Mouse (Mus musculus): ENCODE results near the gene Tdrd9. TPM values are rescaled to one million over a fixed set of nuclear protein-coding genes. Genes with fewer than 3 reads are reported as not detected.

Gene Tdrd9
- polyA plus RNA-seq, 1 experiment from 2014 or later = 0.48 TPM

DNA sequence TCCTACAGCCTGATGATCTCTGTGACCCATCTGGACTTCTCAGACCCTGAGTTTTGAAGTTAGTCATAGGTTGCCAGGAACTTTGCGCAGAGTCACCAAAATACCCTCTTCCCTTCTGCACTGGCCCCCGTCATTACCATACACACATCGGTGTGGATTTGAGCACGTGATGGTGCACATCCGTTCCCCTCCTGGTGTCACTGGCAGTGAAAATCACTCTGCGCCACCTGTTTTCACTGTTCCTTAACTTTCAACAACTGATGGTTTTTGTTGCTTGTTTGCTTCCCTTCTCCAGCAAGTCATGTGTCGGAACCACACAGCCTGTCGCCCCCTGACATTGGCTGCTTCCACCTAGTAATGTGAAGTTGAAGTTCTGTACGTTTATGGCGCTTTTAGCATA is 1.1 kb downstream of the Tdrd9 start:
- ATAC-seq (ENCODE audit: low FRiP score) = no peak
- Histone ChIP-seq H3K9me3 (no peaks in the 10 kb centered on the region), H3K4me2 (no peak overlapping the region), H3K36me3 (no peaks in the 10 kb centered on the region), H3K27ac (no peak overlapping the region), H3K4me1 (replicated peaks) (peaks cover 13% of the 10 kb centered on the region), H3K27me3 (no peaks in the 10 kb centered on the region), H3K4me3 (no peak overlapping the region), H3K9ac (no peak overlapping the region)
- WGBS = 92% methylated on average over 10 of the region's 10 CpGs

- ATAC-seq (ENCODE audit: low FRiP score) = no peak
- Histone ChIP-seq H3K36me3 (no peaks in the 10 kb centered on the region), H3K9ac (no peak overlapping the region), H3K27me3 (no peaks in the 10 kb centered on the region), H3K4me1 (replicated peaks) (peaks cover 13% of the 10 kb centered on the region), H3K27ac (no peak overlapping the region), H3K4me2 (no peak overlapping the region), H3K4me3 (no peak overlapping the region), H3K9me3 (no peaks in the 10 kb centered on the region)
- WGBS = 87% methylated on average over 6 of the region's 6 CpGs
These were observed 3.2 kb downstream of the Tdrd9 start for GRCm38 (mm10) chr12:111974578-111974977.

DNA sequence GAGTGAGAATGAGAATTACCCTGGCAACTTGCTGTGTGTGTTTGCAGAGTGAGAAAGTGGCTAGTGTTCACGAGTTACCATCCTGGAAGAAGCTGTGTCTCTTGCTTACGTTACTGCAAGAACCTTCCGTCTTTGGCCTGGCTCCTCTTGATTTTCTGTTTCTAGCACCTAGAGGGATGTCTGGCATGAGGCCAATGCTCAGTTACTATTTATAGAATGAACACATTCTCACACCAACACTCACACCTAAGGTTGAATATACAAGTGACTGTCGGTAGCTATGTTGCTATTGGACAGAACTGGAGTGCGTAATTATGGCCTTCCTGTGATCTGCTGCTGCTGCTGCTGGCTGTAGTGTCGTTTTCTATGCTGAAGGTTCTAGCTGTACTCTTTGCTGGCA is 5.8 kb downstream of the Tdrd9 start:
- H3K27me3 ChIP-seq = no peaks in the 10 kb centered on the region
- no peaks in the 10 kb centered on the region for H3K36me3 ChIP-seq
- no peak for ATAC-seq (ENCODE audit: low FRiP score)
- H3K27ac ChIP-seq = no peak overlapping the region
- no peaks in the 10 kb centered on the region for H3K9me3 ChIP-seq
- H3K4me2 ChIP-seq = no peak overlapping the region
- H3K4me3 ChIP-seq = no peak overlapping the region
- 57% methylated on average over 6 of the region's 6 CpGs for WGBS
- no peak overlapping the region for H3K9ac ChIP-seq
- H3K4me1 ChIP-seq (replicated peaks) = peaks cover 13% of the 10 kb centered on the region

- Histone ChIP-seq H3K36me3 (no peaks in the 10 kb centered on the region), H3K4me1 (replicated peaks) (peaks cover 13% of the 10 kb centered on the region), H3K4me2 (no peak overlapping the region), H3K4me3 (no peak overlapping the region), H3K9me3 (no peaks in the 10 kb centered on the region), H3K27ac (no peak overlapping the region), H3K9ac (no peak overlapping the region), H3K27me3 (no peaks in the 10 kb centered on the region)
- no peak for ATAC-seq (ENCODE audit: low FRiP score)
- 76% methylated on average over 6 of the region's 6 CpGs for WGBS
These were observed 6.9 kb downstream of the Tdrd9 start for GRCm38 (mm10) chr12:111978274-111978673.

DNA sequence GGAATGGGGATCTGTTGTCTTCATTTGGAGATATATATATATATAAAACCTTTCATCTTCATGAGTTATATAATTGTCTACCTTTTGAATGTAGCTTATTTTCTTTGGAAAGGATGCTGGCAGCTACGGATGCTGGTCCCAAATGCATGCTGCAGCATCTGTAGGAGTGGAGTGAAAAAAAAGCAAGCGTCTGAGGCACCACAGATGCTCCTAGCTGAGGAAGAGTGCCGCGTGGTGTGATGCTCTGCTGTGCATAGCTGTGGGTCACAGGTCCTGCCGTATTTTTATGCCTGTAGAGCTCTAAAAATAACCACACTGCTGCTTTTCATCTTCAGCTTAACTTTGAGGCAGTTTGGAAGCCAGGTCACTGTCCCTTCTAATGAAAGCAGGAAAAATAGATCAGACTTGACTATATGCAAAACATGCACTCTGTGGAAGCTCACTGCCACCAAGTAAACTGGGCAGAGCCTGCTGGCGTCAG is 9.6 kb downstream of the Tdrd9 start, which contains the start of gene Rd3l:
TSS of gene Rd3l (minus strand) at position 431 of the 481 bp plus-strand sequence.
- Histone ChIP-seq H3K4me3 (no peak within 1 kb of the TSS), H3K9ac (no peak within 1 kb of the TSS), H3K27me3 (no peaks in the 10 kb centered on the region), H3K27ac (no peak within 1 kb of the TSS), H3K4me1 (replicated peaks) (peaks cover 13% of the 10 kb centered on the region), H3K36me3 (no peaks in the 10 kb centered on the region), H3K4me2 (no peak within 1 kb of the TSS), H3K9me3 (no peaks in the 10 kb centered on the region)
- 72% methylated on average over 6 of the region's 6 CpGs for WGBS
- ATAC-seq (ENCODE audit: low FRiP score) = no peak

- H3K4me1 ChIP-seq (replicated peaks) = peaks cover 7% of the 10 kb centered on the region
- no peaks in the 10 kb centered on the region for H3K27me3 ChIP-seq
- no peak overlapping the region for H3K4me2 ChIP-seq
- no peak for ATAC-seq (ENCODE audit: low FRiP score)
- no peaks in the 10 kb centered on the region for H3K9me3 ChIP-seq
- no peak overlapping the region for H3K9ac ChIP-seq
- H3K27ac ChIP-seq = no peak overlapping the region
- H3K36me3 ChIP-seq = no peaks in the 10 kb centered on the region
- 74% methylated on average over 8 of the region's 8 CpGs for WGBS
- no peak overlapping the region for H3K4me3 ChIP-seq
These were observed 10.5 kb downstream of the Tdrd9 start for GRCm38 (mm10) chr12:111981831-111982230.

DNA sequence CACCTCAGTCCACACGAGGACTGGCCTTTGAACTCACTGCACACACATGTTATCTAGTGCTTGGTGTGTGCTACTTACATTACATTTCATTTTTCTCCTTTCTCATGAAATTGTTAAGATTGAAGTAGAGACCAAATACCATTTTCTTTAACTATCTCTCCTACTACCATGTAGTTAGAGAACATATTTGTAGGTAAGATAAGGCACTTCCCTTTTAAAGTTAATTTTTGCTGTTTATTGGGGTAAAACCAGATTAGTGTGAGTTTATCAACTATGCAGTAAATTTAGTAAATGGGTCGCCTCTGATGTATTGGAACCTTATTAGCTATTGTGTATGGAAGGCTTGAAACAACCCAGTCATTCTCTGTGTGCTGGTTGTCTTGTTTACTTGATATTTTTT is 11.8 kb downstream of the Tdrd9 start:
- 81% methylated on average over 2 of the region's 2 CpGs for WGBS
- Histone ChIP-seq H3K27me3 (no peaks in the 10 kb centered on the region), H3K4me3 (no peak overlapping the region), H3K36me3 (no peaks in the 10 kb centered on the region), H3K27ac (no peak overlapping the region), H3K9me3 (no peaks in the 10 kb centered on the region), H3K4me1 (replicated peaks) (no peaks in the 10 kb centered on the region), H3K9ac (no peak overlapping the region), H3K4me2 (no peak overlapping the region)
- ATAC-seq (ENCODE audit: low FRiP score) = no peak

DNA sequence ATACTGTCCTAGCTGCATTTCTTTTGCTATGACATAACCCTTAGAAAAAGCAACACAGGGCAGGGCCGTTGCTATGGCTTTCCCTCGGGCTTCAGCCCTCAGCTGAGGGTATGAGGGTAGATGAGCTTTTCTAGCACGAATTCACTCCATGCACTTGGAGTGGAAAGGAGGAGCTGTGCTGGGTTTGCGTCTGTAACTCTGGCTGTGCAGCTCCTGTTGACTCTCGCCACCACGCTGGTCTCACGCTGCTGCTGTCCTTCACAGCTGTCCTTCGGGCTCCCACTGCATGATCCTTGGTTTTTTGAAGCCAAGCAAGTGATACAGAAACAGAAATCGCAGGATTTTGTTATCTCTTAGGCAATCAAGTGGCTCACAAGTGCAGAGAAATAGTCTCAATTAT is 15.4 kb downstream of the Tdrd9 start:
- no peak overlapping the region for H3K4me2 ChIP-seq
- no peak overlapping the region for H3K4me3 ChIP-seq
- no peaks in the 10 kb centered on the region for H3K36me3 ChIP-seq
- ATAC-seq (ENCODE audit: low FRiP score) = no peak
- no peaks in the 10 kb centered on the region for H3K9me3 ChIP-seq
- WGBS = 56% methylated on average over 9 of the region's 9 CpGs
- no peak overlapping the region for H3K27ac ChIP-seq
- H3K4me1 ChIP-seq (replicated peaks) = no peaks in the 10 kb centered on the region
- H3K9ac ChIP-seq = no peak overlapping the region
- no peaks in the 10 kb centered on the region for H3K27me3 ChIP-seq

GRCm38 (mm10) chr12:111992626-111993025 is 21.3 kb downstream of the Tdrd9 start:
- Histone ChIP-seq H3K9ac (no peak overlapping the region), H3K9me3 (no peaks in the 10 kb centered on the region), H3K27ac (no peak overlapping the region), H3K4me3 (no peak overlapping the region), H3K4me1 (replicated peaks) (no peaks in the 10 kb centered on the region), H3K36me3 (no peaks in the 10 kb centered on the region), H3K27me3 (no peaks in the 10 kb centered on the region), H3K4me2 (no peak overlapping the region)
- no peak for ATAC-seq (ENCODE audit: low FRiP score)
- 90% methylated on average over 5 of the region's 5 CpGs for WGBS

DNA sequence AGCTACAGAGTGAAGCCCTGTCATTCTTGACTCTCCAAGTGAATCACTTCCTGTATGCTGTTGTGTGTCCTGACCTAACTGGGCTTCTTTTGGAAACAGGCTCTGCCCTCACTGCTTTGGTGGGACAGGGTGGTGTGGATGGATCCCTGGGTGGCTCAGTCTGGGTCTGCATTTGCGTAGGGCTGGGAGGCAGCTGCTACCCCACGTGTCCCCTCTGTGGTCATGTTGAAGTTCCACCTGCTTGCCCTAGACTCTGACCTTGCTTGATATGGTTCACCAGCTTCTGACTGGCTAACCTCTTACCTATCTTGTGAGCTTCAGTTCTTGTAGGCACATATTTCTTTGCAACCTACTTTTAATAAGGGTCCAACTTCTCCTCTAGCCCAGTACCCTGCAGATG is 23.8 kb downstream of the Tdrd9 start:
- Histone ChIP-seq H3K9ac (no peak overlapping the region), H3K4me2 (no peak overlapping the region), H3K27ac (no peak overlapping the region), H3K4me3 (no peak overlapping the region), H3K27me3 (no peaks in the 10 kb centered on the region), H3K36me3 (no peaks in the 10 kb centered on the region), H3K9me3 (no peaks in the 10 kb centered on the region), H3K4me1 (replicated peaks) (no peaks in the 10 kb centered on the region)
- 98% methylated on average over 2 of the region's 2 CpGs for WGBS
- ATAC-seq (ENCODE audit: low FRiP score) = no peak

DNA sequence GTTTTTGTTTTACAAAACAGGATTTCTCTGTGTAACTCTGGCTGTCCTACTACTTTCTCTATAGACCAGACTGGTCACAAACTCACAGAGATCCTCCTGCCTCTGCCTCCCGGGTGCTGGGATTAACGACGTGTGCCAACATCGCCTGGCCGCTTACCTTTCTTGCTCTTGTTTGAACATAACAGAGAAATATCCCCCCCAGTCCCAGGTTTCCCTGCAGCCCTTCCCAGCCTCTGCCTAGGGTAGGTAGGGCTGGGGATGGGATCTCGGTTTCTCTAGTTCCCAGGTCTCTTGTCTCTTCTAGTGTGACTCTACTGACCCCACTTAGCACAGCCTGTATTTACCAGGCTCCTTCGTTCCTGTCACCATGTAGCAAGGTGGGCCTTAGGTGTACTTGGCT is 28.4 kb downstream of the Tdrd9 start:
- H3K9ac ChIP-seq = no peak overlapping the region
- H3K36me3 ChIP-seq = no peaks in the 10 kb centered on the region
- H3K4me1 ChIP-seq (replicated peaks) = no peaks in the 10 kb centered on the region
- WGBS = 98% methylated on average over 7 of the region's 7 CpGs
- no peak overlapping the region for H3K4me2 ChIP-seq
- H3K4me3 ChIP-seq = no peak overlapping the region
- no peak overlapping the region for H3K27ac ChIP-seq
- H3K27me3 ChIP-seq = no peaks in the 10 kb centered on the region
- ATAC-seq (ENCODE audit: low FRiP score) = no peak
- H3K9me3 ChIP-seq = no peaks in the 10 kb centered on the region

GRCm38 (mm10) chr12:112001223-112001622 is 29.9 kb downstream of the Tdrd9 start:
- H3K4me2 ChIP-seq = no peak overlapping the region
- H3K4me1 ChIP-seq (replicated peaks) = no peaks in the 10 kb centered on the region
- H3K9me3 ChIP-seq = no peaks in the 10 kb centered on the region
- 23% methylated on average over 8 of the region's 8 CpGs for WGBS
- ATAC-seq (ENCODE audit: low FRiP score) = 0 out of 2 replicates have a peak, but pooled peaks have one; percentile 21
- no peak overlapping the region for H3K9ac ChIP-seq
- H3K27ac ChIP-seq = no peak overlapping the region
- no peak overlapping the region for H3K4me3 ChIP-seq
- H3K27me3 ChIP-seq = no peaks in the 10 kb centered on the region
- H3K36me3 ChIP-seq = no peaks in the 10 kb centered on the region

DNA sequence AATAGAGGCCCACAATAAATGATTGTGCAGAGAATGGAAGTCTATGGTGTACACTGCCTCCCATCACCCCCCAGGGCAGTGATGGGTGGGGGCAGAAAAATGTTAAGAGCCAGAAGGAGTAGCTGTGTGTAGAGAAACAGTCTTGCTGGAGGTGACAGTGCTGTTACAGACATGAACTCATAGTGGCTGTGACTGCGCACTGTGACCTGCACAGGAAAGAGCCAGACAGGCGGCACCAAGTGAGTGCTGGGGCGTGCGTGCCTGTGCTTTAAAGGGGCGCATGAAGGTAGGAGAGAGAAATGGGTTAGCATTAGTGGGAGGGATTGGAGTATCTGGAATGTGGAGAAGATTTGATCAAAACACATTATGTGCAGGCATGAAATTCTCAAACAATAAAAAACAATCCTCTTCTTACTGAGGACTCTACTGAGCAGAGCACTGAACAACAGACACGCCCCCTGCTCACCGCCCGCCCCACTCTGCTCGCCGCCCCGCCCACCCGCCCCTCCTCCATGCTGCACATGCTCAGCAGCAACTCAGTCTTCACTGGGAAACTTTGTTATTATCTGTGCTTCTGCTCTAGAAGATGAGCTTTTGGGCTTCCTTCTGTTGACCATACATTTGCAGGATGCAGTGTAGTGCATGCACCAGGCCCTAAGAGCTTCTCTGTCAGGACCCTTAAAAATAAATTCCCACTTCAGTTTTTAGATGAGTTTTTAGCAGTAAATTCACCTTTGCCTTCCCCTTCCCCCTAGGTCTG is 41.3 kb downstream of the Tdrd9 start:
- peak overlapping the region; percentile 20 for H3K4me3 ChIP-seq
- peaks cover 10% of the 10 kb centered on the region for H3K4me1 ChIP-seq (replicated peaks)
- H3K9me3 ChIP-seq = no peaks in the 10 kb centered on the region
- H3K4me2 ChIP-seq = peak overlapping the region; percentile 48
- peak; percentile 83 for ATAC-seq (ENCODE audit: low FRiP score)
- peak overlapping the region; percentile 32; the same call in 1 of the 2 replicates for H3K27ac ChIP-seq
- H3K9ac ChIP-seq = peak overlapping the region; percentile 46; the same call in 1 of the 2 replicates
- WGBS = 27% methylated on average over 12 of the region's 12 CpGs
- no peaks in the 10 kb centered on the region for H3K36me3 ChIP-seq
- no peaks in the 10 kb centered on the region for H3K27me3 ChIP-seq

Data from hindbrain, embryonic 13.5 days (tissue).